Mouse (Mus musculus) layer of hippocampus, postnatal 10 days (tissue): Measurements from ENCODE around the gene Fgd5. TPM values are rescaled to one million over a fixed set of nuclear protein-coding genes. Genes with fewer than 3 reads are reported as not detected.
A peak's percentile ranks its signal among the peaks of the same experiment; 100 is the strongest.
"Not testable (repeated sequence)": the region's sequence is repeated elsewhere in the genome, so short reads cannot be mapped to it uniquely, and the experiment has no call there.

Experiments
- DNase-seq, 2 experiments: peaks; one replicate each; pipeline ENCODE4 v3.0.0; 2021; ENCODE audit warnings: low spot score in 2 of 2
- long read RNA-seq: library from polyadenylated mRNA; stranded (forward); transcript quantifications from one replicate; pipeline ENCODE4 v2.0.0, GENCODE M21; 2023
- total RNA-seq, 2 experiments: library from RNA; stranded (reverse); gene quantifications; 2 replicates each; pipeline ENCODE4 v1.2.3; 2021

Fgd5 gene
- total RNA-seq = 1 to 10 TPM; 9.0 to 9.6 TPM
- long read RNA-seq, partial matches to known transcripts = 2 of 5 reads
- long read RNA-seq, other reads (novel, unspliced or antisense) = 2 of 5 reads

- DNase-seq = peak in 1 of 2 experiments; percentile 31
These were observed at the start of gene Fgd5 for GRCm38 (mm10) chr6:91978371-91979300. Fgd5 (plus strand) TSS chr6:91978878.

DNA sequence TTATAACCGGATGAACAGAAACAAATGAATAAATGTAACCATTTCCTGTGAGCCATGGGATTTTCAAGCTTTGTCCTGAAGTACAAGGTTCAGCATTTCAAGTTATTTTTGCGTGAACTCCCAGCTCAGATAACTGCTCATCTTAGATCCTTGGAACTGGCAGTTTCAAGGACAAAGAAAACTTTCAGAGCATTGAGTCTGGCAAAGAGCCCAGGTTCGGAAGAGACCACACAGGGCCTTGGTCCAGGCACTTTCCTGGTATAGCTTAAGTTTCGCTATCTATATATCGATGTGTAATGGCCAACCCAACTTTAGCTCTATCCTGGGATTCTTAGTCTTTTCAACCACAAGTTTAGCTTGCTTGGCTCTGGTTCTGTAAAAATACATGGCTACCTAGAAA is 47.4 kb upstream of the Fgd5 start:
- no peak for DNase-seq

- no peak for DNase-seq
These were observed 40.2 kb upstream of the Fgd5 start for GRCm38 (mm10) chr6:91938491-91938890.

DNA sequence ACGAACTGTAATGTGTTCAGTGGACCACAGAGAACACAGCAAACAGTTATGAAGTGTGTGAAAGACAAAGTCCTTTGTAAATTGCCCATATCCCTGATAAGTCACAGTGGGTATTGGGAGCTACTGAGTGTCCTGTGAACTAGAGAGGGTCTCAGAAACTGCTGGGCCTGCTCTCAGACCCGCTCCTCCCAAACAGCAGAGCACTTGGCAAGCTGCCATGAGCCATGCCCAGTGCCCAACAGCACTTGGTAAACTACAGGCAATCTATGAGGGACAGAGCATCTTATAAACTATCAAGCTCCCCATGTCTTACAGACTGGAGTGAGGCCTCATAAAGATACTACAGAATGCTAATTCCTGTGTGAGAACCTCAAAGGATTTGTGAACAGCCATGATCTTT is 30.3 kb upstream of the Fgd5 start:
- DNase-seq = no peak

GRCm38 (mm10) chr6:91958015-91958414 is 20.7 kb upstream of the Fgd5 start:
- DNase-seq = not testable (repeated sequence)

GRCm38 (mm10) chr6:91960028-91960811 is 18.5 kb upstream of the Fgd5 start:
- no peak for DNase-seq

GRCm38 (mm10) chr6:91963429-91963828 is 15.2 kb upstream of the Fgd5 start:
- DNase-seq = no peak

GRCm38 (mm10) chr6:91965060-91965459 is 13.6 kb upstream of the Fgd5 start:
- DNase-seq = no peak

DNA sequence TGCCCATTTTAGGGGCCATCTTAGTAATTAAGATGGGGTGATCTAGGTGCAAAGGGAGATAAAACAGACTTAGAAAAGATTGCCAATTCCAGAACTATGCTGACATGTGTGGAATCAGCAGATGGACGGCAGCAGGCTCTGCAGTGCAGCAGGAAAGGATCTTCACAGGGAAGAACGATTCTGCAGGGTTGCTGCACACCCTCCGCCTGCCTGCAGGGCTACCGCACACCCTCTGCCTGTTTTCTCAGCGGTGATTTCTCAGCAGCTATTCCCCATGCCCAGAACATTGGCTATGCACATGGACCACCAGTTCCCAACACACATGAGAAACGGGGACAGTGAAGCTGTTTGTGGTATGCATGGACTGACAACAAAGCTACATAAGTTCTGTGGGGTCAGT is 12.7 kb upstream of the Fgd5 start:
- peak in 1 of 2 experiments; percentile 25 for DNase-seq

GRCm38 (mm10) chr6:91972201-91972646 is 6.5 kb upstream of the Fgd5 start:
- peak in 1 of 2 experiments; percentile 20 for DNase-seq

DNA sequence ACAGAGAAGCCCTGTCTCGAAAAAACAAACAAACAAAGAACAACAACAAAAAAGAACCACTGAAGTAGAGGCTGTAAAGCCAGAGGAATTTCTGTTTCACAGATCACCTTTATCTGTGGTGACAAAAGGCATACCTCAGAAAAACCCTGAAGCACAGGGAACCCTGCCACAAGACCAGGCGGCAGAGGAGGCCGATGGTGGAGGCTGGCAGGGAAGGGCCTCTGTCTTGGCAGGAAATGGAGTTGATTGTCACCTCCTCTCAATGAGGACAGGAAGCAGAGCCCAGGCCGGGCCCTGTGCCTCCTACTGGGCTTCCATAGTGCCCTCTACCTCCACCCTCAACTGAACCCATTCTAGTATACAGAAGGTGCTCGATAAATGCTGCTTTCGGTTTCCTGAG is 4.7 kb upstream of the Fgd5 start:
- no peak for DNase-seq

GRCm38 (mm10) chr6:91979301-91979996 is 771 bp downstream of the Fgd5 start:
- DNase-seq = no peak

DNA sequence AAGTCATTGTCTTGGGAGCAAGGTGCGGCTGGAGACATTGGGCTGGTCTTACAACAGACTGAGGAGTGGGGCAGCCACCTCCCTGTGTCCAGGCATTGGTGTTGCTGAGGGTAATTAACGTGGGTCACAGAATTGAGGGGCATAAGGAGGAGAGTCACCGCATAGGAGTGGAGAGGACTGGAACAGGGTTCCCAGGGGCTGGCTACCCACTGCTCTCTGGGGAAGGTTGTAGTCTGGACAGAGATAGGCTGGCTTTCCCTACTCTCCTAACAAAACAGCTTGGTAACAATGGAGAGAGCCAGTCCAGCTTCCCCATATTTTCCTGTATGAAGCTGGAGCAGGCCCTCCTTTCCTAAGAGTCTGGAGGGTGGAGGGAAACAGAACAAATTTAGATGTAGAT is 1.3 kb downstream of the Fgd5 start:
- DNase-seq = no peak

DNA sequence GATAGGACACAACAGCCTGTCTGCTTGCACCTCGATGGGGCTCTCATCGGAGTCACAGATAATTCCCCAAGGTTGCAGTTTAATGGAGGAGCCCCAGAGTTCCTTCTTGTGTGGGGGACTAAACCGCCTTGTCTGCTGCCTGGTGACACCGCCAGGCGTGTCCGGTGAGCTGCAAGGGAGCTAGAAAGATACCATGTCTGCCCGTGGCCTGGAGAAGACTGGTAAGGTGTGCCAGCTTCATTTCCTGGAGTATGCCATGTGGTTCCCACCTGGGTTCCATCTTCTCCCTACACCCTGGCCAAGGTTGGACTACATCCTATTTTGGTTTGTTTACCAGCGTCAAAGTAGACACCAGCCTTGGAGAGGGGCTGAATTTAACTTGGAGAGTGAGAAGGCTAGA is 11.4 kb downstream of the Fgd5 start:
- DNase-seq = no peak

- DNase-seq = no peak
These were observed 14.1 kb downstream of the Fgd5 start for GRCm38 (mm10) chr6:91992823-91993222.

GRCm38 (mm10) chr6:91993795-91994505 is 15.3 kb downstream of the Fgd5 start:
- no peak for DNase-seq

- DNase-seq = no peak
These were observed 17.4 kb downstream of the Fgd5 start for GRCm38 (mm10) chr6:91996072-91996471.

GRCm38 (mm10) chr6:92002558-92003285 is 24.0 kb downstream of the Fgd5 start:
- no peak for DNase-seq

- DNase-seq = no peak
These were observed 25.0 kb downstream of the Fgd5 start for GRCm38 (mm10) chr6:92003646-92004045.
